Mouse (Mus musculus) forebrain, embryonic 14.5 days (tissue): Measurements from ENCODE around the gene Gm20388. TPM values are rescaled to one million over a fixed set of nuclear protein-coding genes. Genes with fewer than 3 reads are reported as not detected.

Experiments
- ATAC-seq: fragments of 200-750 bp; cut with Nextera tagmentation; 2 replicates; pipeline ENCODE4 v1.8.0; 2017; ENCODE audit warnings: mild to moderate bottlenecking, moderate library complexity
- DNase-seq: peaks from one replicate; pipeline ENCODE4 v3.0.0-alpha.2; 2015; ENCODE audit warnings: low spot score
- H3K27ac ChIP-seq: fragments of 300-500 bp; sonication (generic); 2 replicates; pipeline ENCODE4 v1.5.1; 2014; ENCODE audit warnings: low read depth, mild to moderate bottlenecking, control low read depth, low read length, moderate library complexity
- H3K27me3 ChIP-seq: fragments of 300-500 bp; sonication (generic); replicated peaks from 2 replicates; pipeline ENCODE4 v1.6.1; 2014; ENCODE audit warnings: low read length, control low read depth, mixed read lengths; ENCODE audit not compliant: control insufficient read depth, insufficient read depth
- H3K36me3 ChIP-seq: fragments of 300-500 bp; sonication (generic); 2 replicates; pipeline ENCODE4 v1.6.1; 2014; ENCODE audit warnings: low read length, control low read depth; ENCODE audit not compliant: control insufficient read depth, insufficient read depth
- H3K4me1 ChIP-seq: fragments of 300-500 bp; sonication (generic); 2 replicates; pipeline ENCODE4 v1.6.1; 2014; ENCODE audit warnings: antibody characterized with exemption, low read length, control low read depth; ENCODE audit not compliant: control insufficient read depth, insufficient read depth
- H3K4me2 ChIP-seq: fragments of 300-500 bp; sonication (generic); 2 replicates; pipeline ENCODE4 v1.6.1; 2014; ENCODE audit warnings: mild to moderate bottlenecking, control low read depth, low read length
- H3K4me3 ChIP-seq: fragments of 300-500 bp; sonication (generic); 2 replicates; pipeline ENCODE4 v1.5.1; 2014; ENCODE audit warnings: low read depth, low read length, control low read depth
- H3K9ac ChIP-seq: fragments of 300-500 bp; sonication (generic); 2 replicates; pipeline ENCODE4 v1.6.1; 2014; ENCODE audit warnings: mild to moderate bottlenecking, low read length, control low read depth, moderate library complexity
- H3K9me3 ChIP-seq: fragments of 300-500 bp; sonication (generic); replicated peaks from 2 replicates; pipeline ENCODE4 v1.6.1; 2016; ENCODE audit warnings: low read length, control low read depth, mixed read lengths; ENCODE audit not compliant: control insufficient read depth
- WGBS: fragments of 180-500 bp; shearing (Covaris S2); extraction: QIAGEN DNeasy Blood & Tissue Kit; methylation state at CpG from one replicate; pipeline ENCODE4 v1.1.7; 2014; 5-methylcytosine and 5-hydroxymethylcytosine counted together
- polyA plus RNA-seq: library from polyadenylated mRNA; unstranded; fragments of >200 nt; fragmentation: Nextera tagmentation; extraction: Ambion mirVana; gene quantifications from 2 replicates; pipeline ENCODE4 v1.2.1, GENCODE M21; 2014

The Gm20388 gene
- polyA plus RNA-seq, 1 experiment from 2014 or later, result 7.4 TPM

DNA sequence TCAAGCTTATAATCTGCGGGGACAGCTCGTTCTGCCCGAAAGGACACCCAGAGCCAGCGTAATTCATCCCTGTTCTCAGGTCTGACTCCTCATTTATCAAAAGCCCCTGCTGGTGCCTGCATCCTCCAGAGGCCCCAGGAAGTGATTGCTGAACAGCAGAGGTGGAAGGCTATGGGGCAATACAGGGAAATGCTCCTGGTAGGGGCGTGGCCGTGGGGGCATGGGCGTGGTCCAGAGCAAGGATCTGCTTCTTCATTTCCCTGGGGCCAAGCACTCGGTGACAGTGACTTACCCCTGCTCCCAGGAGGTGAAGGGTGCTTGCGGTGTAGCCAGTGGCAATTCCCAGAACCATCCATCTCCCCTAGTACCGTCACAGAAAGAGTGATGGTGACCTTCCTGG, 534.6 kb downstream of the Gm20388 start:
- DNase-seq, result no peak
- no peak for ATAC-seq
- Histone ChIP-seq H3K4me1 (peaks cover 47% of the 10 kb centered on the region), H3K27ac (no peak overlapping the region), H3K9me3 (no peaks in the 10 kb centered on the region), H3K4me3 (no peak overlapping the region), H3K36me3 (no peaks in the 10 kb centered on the region), H3K4me2 (no peak overlapping the region), H3K27me3 (no peaks in the 10 kb centered on the region), H3K9ac (no peak overlapping the region)
- WGBS, result 74% methylated on average over 10 of the region's 10 CpGs

DNA sequence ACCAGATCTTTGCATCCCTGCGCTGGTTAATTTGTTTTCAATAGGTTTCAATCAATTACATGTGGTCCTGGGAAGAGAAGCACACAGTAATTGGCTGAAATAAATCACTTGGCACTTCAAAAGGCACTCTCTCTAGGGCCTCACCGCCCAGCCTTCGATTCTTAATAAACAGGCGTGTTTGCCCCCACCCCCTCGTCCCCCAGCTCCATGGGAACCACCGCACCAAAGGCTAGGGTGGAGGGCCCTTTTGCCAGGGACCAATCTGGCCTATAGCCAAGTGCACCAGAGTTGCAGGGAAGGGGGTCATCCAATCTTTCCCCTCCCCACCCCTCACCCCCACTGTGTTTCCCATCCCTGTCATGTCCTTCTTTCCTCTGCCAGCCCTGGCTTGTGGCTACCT, 537.5 kb downstream of the Gm20388 start:
- ATAC-seq (peak; percentile 19; the same call in 1 of the 2 replicates), DNase-seq (peak; percentile 62)
- Histone ChIP-seq H3K4me3 (no peak overlapping the region), H3K36me3 (no peaks in the 10 kb centered on the region), H3K9me3 (no peaks in the 10 kb centered on the region), H3K9ac (no peak overlapping the region), H3K4me1 (peaks cover 28% of the 10 kb centered on the region), H3K4me2 (no peak overlapping the region), H3K27ac (peak overlapping the region; percentile 70), H3K27me3 (no peaks in the 10 kb centered on the region)
- WGBS, result 7% methylated on average over 6 of the region's 6 CpGs

DNA sequence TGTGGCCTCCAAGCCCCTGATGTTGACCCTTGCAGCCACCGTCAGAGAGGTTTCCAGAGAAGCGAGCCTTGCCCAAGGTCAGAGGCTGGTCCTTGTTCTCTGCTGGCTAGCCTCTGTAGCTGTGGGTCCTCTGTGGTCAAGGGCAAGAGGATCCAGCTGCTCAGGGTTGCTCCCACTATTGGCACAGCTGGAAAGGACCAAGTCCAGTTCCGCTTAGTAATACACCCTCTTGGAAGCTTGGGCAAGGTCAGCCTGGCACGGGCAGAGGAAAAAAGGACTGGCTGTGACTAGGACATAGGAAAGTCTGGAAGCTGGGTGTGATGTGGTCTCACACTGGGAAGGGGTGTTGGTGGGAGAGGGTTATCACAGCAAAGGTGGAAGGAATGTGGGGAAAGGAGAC, 538.5 kb downstream of the Gm20388 start:
- 84% methylated on average over 4 of the region's 4 CpGs for WGBS
- Histone ChIP-seq H3K9ac (no peak overlapping the region), H3K4me2 (no peak overlapping the region; the same call in 1 of the 2 replicates), H3K4me1 (peaks cover 28% of the 10 kb centered on the region), H3K36me3 (no peaks in the 10 kb centered on the region), H3K9me3 (no peaks in the 10 kb centered on the region), H3K4me3 (no peak overlapping the region), H3K27ac (peak overlapping the region; percentile 81), H3K27me3 (no peaks in the 10 kb centered on the region)
- ATAC-seq, result peak; percentile 6; the same call in 1 of the 2 replicates
- no peak for DNase-seq

DNA sequence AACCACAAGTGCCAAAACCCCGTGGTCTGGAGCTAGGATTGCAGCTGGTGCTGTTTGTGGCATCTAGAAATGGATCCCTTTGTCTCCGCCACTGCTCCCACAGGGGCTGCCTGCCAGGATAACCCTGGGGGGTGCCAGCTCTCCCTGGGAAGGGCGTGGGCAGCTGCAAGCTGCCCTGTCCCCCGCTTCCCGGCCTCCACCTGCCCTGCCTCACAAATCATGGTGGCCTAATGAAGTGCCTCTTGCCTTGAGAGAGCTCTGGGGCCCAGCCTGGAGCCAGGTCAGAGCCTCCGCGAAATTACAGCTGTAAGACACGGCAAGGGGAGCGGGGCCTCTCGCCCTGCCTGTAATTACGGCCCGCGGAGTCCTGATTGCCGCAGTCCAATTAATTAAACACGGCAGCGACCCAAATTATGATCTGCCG, 539.0 kb downstream of the Gm20388 start:
- Histone ChIP-seq H3K9me3 (no peaks in the 10 kb centered on the region), H3K4me2 (peak overlapping the region; percentile 34), H3K27me3 (no peaks in the 10 kb centered on the region), H3K4me1 (peaks cover 28% of the 10 kb centered on the region), H3K9ac (peak overlapping the region; percentile 32; the same call in 1 of the 2 replicates), H3K36me3 (no peaks in the 10 kb centered on the region), H3K27ac (peak overlapping the region; percentile 81), H3K4me3 (no peak overlapping the region)
- ATAC-seq (peak; percentile 73), DNase-seq (peak; percentile 81)
- WGBS, result 5% methylated on average over 17 of the region's 17 CpGs

DNA sequence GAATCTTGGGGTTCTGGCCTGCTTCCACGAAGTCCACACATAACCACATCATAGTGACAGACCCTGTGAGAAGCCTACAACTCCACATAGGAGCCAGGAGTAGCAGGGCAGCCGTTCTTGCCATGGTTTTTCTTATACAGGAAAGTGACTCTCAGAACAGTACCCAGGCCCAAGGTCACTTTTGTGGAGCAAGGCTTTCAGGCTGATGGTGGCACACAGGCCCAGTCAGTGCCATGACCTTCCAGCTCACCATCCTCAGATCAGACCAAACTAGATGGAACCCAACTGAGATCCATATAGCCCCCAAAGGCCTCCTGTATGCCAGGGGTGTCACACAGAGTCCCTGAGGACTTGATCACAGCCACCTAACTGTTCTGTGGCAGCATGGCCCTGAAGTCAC, 541.5 kb downstream of the Gm20388 start:
- no peak overlapping the region for H3K4me2 ChIP-seq
- WGBS, result 81% methylated on average over 2 of the region's 2 CpGs
- no peaks in the 10 kb centered on the region for H3K9me3 ChIP-seq
- ATAC-seq, result no peak
- no peaks in the 10 kb centered on the region for H3K27me3 ChIP-seq
- H3K36me3 ChIP-seq, result no peaks in the 10 kb centered on the region
- DNase-seq, result no peak
- no peak overlapping the region for H3K9ac ChIP-seq
- H3K27ac ChIP-seq, result no peak overlapping the region
- peaks cover 50% of the 10 kb centered on the region for H3K4me1 ChIP-seq
- H3K4me3 ChIP-seq, result no peak overlapping the region

DNA sequence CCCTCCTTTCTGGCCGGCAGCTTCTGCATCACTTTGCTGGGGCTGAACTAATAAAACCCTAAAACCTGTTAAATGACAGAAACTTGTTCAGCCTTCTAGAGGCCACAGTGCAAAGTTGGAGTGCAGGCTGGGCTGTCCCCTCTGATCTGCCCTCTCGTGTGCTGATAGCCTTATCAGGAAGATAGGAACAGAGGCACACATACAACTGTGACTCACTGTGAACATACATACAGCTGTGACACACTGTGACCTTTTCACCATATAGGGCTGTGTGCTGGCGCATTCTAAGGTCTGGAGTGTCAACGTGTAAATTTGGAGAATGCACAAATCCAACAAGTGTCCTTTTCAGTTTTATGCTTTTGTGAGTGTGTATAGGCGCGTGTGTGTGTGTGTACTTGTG, 543.8 kb downstream of the Gm20388 start:
- Histone ChIP-seq H3K27me3 (no peaks in the 10 kb centered on the region), H3K27ac (peak overlapping the region; percentile 58; the same call in 1 of the 2 replicates), H3K4me2 (no peak overlapping the region), H3K9ac (no peak overlapping the region), H3K9me3 (no peaks in the 10 kb centered on the region), H3K4me1 (peaks cover 48% of the 10 kb centered on the region), H3K4me3 (no peak overlapping the region), H3K36me3 (no peaks in the 10 kb centered on the region)
- no peak for DNase-seq
- ATAC-seq, result no peak
- 84% methylated on average over 6 of the region's 6 CpGs for WGBS

DNA sequence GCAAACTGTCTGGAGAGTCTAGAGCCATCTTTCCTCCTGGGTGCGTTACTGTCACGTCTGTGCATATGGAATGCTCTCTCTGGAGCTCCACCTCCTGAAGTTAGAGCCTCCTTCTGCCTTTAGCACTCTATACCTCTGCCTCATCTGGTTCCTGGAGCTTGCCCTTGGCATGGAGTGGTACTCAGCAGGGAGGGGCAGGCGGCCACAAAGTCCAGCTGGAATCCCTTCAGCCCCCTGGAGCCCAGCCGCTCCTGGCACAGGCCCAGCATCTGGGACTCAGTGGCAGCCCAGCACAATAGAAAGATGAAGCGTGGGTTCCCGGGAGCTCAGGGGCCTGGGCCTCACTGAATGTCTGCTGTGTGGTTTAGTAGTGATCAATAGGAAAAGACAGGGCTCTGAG, 549.7 kb downstream of the Gm20388 start:
- WGBS, result 12% methylated on average over 6 of the region's 6 CpGs
- peak; percentile 57 for ATAC-seq
- Histone ChIP-seq H3K4me3 (no peak overlapping the region), H3K9me3 (no peaks in the 10 kb centered on the region), H3K36me3 (no peaks in the 10 kb centered on the region), H3K27ac (peak overlapping the region; percentile 90), H3K27me3 (no peaks in the 10 kb centered on the region), H3K4me2 (no peak overlapping the region), H3K9ac (peak overlapping the region; percentile 22; the same call in 1 of the 2 replicates), H3K4me1 (peaks cover 60% of the 10 kb centered on the region)
- peak; percentile 79 for DNase-seq

DNA sequence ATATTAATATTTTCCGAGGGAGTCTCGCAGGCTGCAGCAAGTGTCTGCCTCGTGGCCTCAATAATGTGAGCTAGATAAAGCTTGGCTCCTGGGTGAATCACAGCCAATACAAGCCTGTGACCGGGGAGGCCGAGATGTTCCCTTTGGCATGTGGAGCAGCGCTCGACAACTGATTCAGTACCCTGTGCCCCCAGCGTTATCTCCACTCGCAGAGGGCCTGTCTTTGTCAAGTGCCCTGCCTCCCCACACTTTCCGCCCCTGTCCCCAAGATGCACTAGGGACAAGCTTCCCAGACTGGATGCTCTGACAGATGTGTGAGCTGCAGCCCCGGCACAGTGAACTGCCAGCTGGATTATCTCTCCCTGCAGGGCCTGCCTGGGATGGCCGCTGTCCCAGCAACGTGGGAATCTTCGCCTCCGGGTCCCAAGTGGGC, 551.5 kb downstream of the Gm20388 start:
- Histone ChIP-seq H3K27me3 (no peaks in the 10 kb centered on the region), H3K4me2 (no peak overlapping the region), H3K4me3 (no peak overlapping the region), H3K9ac (peak overlapping the region; percentile 17; the same call in 1 of the 2 replicates), H3K9me3 (no peaks in the 10 kb centered on the region), H3K36me3 (no peaks in the 10 kb centered on the region), H3K27ac (peak overlapping the region; percentile 44; the same call in 1 of the 2 replicates), H3K4me1 (peaks cover 62% of the 10 kb centered on the region)
- WGBS, result 46% methylated on average over 15 of the region's 15 CpGs
- DNase-seq (no peak), ATAC-seq (no peak)

DNA sequence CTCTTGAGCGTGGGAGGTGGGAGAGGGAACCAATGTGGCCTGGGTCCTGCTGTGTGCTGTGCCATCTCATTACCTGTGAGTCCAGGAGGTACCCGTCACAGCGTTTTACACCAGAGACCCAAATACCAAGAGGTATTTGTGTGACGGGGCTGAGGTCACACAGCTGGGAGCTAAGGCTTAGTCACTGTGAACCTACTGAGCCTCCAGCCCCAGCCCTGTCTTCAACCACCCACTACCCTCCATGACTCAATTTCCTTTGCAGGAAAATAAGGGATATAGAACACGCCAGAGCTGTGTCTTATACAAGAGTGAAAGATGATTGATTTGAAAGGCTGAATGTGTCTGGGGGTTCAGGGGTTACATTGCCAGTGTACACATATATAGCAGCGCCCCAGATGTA, 552.0 kb downstream of the Gm20388 start:
- WGBS, result 83% methylated on average over 6 of the region's 6 CpGs
- no peaks in the 10 kb centered on the region for H3K27me3 ChIP-seq
- H3K4me3 ChIP-seq, result no peak overlapping the region
- H3K27ac ChIP-seq, result peak overlapping the region; percentile 44; the same call in 1 of the 2 replicates
- H3K36me3 ChIP-seq, result no peaks in the 10 kb centered on the region
- H3K4me2 ChIP-seq, result no peak overlapping the region
- no peaks in the 10 kb centered on the region for H3K9me3 ChIP-seq
- DNase-seq, result no peak
- no peak overlapping the region for H3K9ac ChIP-seq
- ATAC-seq, result no peak
- H3K4me1 ChIP-seq, result peaks cover 62% of the 10 kb centered on the region
